Mouse (Mus musculus) embryonic facial prominence, embryonic 15.5 days (tissue): Measurements from ENCODE around the gene Fam160b1. TPM values are rescaled to one million over a fixed set of nuclear protein-coding genes. Genes with fewer than 3 reads are reported as not detected.

Source experiments
- ATAC-seq: fragments of 200-750 bp; cut with Nextera tagmentation; 2 replicates; pipeline ENCODE4 v1.8.0; 2017; ENCODE audit warnings: low read depth, moderate TSS enrichment; ENCODE audit not compliant: insufficient number of reproducible peaks, low FRiP score, low TSS enrichment
- H3K27ac ChIP-seq: fragments of 300-500 bp; sonication (generic); replicated peaks from 2 replicates; pipeline ENCODE4 v1.5.1; 2015; ENCODE audit warnings: mild to moderate bottlenecking, inconsistent platforms
- H3K27me3 ChIP-seq: fragments of 300-500 bp; sonication (generic); 2 replicates; pipeline ENCODE4 v1.6.1; 2015; ENCODE audit warnings: inconsistent platforms
- H3K36me3 ChIP-seq: fragments of 300-500 bp; sonication (generic); 2 replicates; pipeline ENCODE4 v1.6.1; 2015; ENCODE audit warnings: mild to moderate bottlenecking, inconsistent platforms
- H3K4me1 ChIP-seq: fragments of 300-500 bp; sonication (generic); 2 replicates; pipeline ENCODE4 v1.6.1; 2015; ENCODE audit warnings: inconsistent platforms
- H3K4me2 ChIP-seq: fragments of 300-500 bp; sonication (generic); replicated peaks from 2 replicates; pipeline ENCODE4 v1.6.1; 2015; ENCODE audit warnings: mild to moderate bottlenecking, inconsistent platforms
- H3K4me3 ChIP-seq: fragments of 300-500 bp; sonication (generic); replicated peaks from 2 replicates; pipeline ENCODE4 v1.5.1; 2015; ENCODE audit warnings: mild to moderate bottlenecking, inconsistent platforms
- H3K9ac ChIP-seq: fragments of 300-500 bp; sonication (generic); 2 replicates; pipeline ENCODE4 v1.6.1; 2015; ENCODE audit warnings: inconsistent platforms
- H3K9me3 ChIP-seq: fragments of 300-500 bp; sonication (generic); replicated peaks from 2 replicates; pipeline ENCODE4 v1.6.1; 2016; ENCODE audit warnings: inconsistent platforms
- WGBS: fragments of 180-500 bp; shearing (Covaris S2); methylation state at CpG from one replicate; pipeline ENCODE4 v1.1.7; 2015; 5-methylcytosine and 5-hydroxymethylcytosine counted together
- polyA plus RNA-seq: library from polyadenylated mRNA; unstranded; fragments of >200 nt; fragmentation: Nextera tagmentation; extraction: Ambion mirVana; gene quantifications from 2 replicates; pipeline ENCODE4 v1.2.1, GENCODE M21; 2015

Fam160b1 gene
- polyA plus RNA-seq, 1 experiment from 2014 or later = 16.3 TPM

- Histone ChIP-seq H3K4me1 (no peaks in the 10 kb centered on the region), H3K27me3 (no peaks in the 10 kb centered on the region), H3K36me3 (no peaks in the 10 kb centered on the region), H3K4me2 (no peak overlapping the region), H3K9me3 (no peaks in the 10 kb centered on the region), H3K9ac (no peak overlapping the region), H3K4me3 (no peak overlapping the region), H3K27ac (no peak overlapping the region)
- ATAC-seq = no peak
- 27% methylated on average over 7 of the region's 7 CpGs for WGBS
Measured at GRCm38 (mm10) chr19:57325748-57326300, 34.7 kb upstream of the Fam160b1 start.

GRCm38 (mm10) chr19:57327679-57328078 lies 32.8 kb upstream of the Fam160b1 start:
- Histone ChIP-seq H3K36me3 (no peaks in the 10 kb centered on the region), H3K9ac (no peak overlapping the region), H3K4me3 (no peak overlapping the region), H3K9me3 (no peaks in the 10 kb centered on the region), H3K4me2 (no peak overlapping the region), H3K27ac (no peak overlapping the region), H3K4me1 (no peaks in the 10 kb centered on the region), H3K27me3 (no peaks in the 10 kb centered on the region)
- no peak for ATAC-seq

DNA sequence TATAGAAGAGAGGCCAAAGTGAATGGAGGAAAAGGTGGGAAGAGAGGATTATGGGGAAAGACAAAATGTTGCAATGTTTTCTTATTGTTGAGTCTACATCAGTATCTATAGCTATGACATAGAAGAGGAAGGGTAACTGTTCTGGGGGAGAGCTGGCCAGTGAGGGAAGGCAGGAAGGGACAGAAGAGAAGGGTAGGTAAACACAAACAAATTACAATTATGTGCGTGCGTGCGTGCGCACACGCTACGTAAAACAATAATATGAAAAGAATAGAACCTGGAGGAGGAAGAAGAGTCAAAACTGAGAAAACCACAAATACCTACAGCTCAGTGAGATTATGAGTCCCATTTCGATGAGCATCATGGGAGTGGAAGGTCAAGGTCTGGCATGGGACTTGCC lies 32.2 kb upstream of the Fam160b1 start:
- no peak overlapping the region for H3K27ac ChIP-seq
- no peak overlapping the region for H3K9ac ChIP-seq
- H3K9me3 ChIP-seq = no peaks in the 10 kb centered on the region
- H3K36me3 ChIP-seq = no peaks in the 10 kb centered on the region
- 99% methylated on average over 7 of the region's 7 CpGs for WGBS
- H3K4me2 ChIP-seq = no peak overlapping the region
- H3K27me3 ChIP-seq = no peaks in the 10 kb centered on the region
- no peak for ATAC-seq
- H3K4me3 ChIP-seq = no peak overlapping the region
- no peaks in the 10 kb centered on the region for H3K4me1 ChIP-seq

- 59% methylated on average over 12 of the region's 12 CpGs for WGBS
Measured at GRCm38 (mm10) chr19:57328792-57329191, 31.7 kb upstream of the Fam160b1 start.

GRCm38 (mm10) chr19:57330309-57330708 lies 30.2 kb upstream of the Fam160b1 start:
- no peak overlapping the region for H3K4me3 ChIP-seq
- no peak for ATAC-seq
- H3K4me2 ChIP-seq = no peak overlapping the region
- H3K27ac ChIP-seq = no peak overlapping the region
- H3K27me3 ChIP-seq = no peaks in the 10 kb centered on the region
- no peaks in the 10 kb centered on the region for H3K36me3 ChIP-seq
- no peaks in the 10 kb centered on the region for H3K4me1 ChIP-seq
- no peaks in the 10 kb centered on the region for H3K9me3 ChIP-seq
- no peak overlapping the region for H3K9ac ChIP-seq
- 73% methylated on average over 11 of the region's 11 CpGs for WGBS

More at GRCm38 (mm10) chr19:57328792-57329191, 31.7 kb upstream of the Fam160b1 start:
- ATAC-seq = no peak
- Histone ChIP-seq H3K4me1 (no peaks in the 10 kb centered on the region), H3K4me3 (no peak overlapping the region), H3K9me3 (no peaks in the 10 kb centered on the region), H3K9ac (no peak overlapping the region), H3K4me2 (no peak overlapping the region), H3K27ac (no peak overlapping the region), H3K27me3 (no peaks in the 10 kb centered on the region), H3K36me3 (no peaks in the 10 kb centered on the region)

- WGBS = 81% methylated on average over 6 of the region's 6 CpGs
- Histone ChIP-seq H3K4me3 (no peak overlapping the region), H3K9ac (no peak overlapping the region), H3K36me3 (no peaks in the 10 kb centered on the region), H3K27ac (no peak overlapping the region), H3K4me2 (no peak overlapping the region), H3K9me3 (no peaks in the 10 kb centered on the region), H3K27me3 (no peaks in the 10 kb centered on the region), H3K4me1 (no peaks in the 10 kb centered on the region)
- no peak for ATAC-seq
Measured at GRCm38 (mm10) chr19:57331237-57331636, 29.2 kb upstream of the Fam160b1 start.

DNA sequence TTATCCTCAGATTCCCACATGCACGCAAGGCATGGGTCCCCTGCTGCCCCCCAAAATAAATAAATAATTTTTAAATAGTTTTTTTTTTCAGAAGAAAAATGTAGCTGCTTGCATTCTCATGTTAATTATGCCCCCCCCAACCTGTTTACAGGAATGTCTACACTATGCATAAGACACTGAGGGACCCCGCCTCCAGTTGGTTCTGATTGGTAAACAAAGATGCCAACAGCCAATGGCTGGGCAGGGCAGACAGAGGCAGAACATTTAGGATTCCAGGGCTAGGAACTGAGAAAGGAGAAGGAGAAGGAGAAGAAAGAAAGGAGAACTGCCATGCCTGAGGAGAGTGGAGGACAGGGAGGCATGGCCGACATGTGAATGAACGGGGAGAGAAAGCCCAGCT lies 27.1 kb upstream of the Fam160b1 start:
- WGBS = 89% methylated on average over 4 of the region's 4 CpGs
- no peak for ATAC-seq

GRCm38 (mm10) chr19:57335135-57335534 lies 25.3 kb upstream of the Fam160b1 start:
- no peaks in the 10 kb centered on the region for H3K4me1 ChIP-seq
- H3K4me2 ChIP-seq = no peak overlapping the region
- H3K9me3 ChIP-seq = no peaks in the 10 kb centered on the region
- no peaks in the 10 kb centered on the region for H3K36me3 ChIP-seq
- no peak overlapping the region for H3K27ac ChIP-seq
- WGBS = 48% methylated on average over 8 of the region's 8 CpGs
- no peak overlapping the region for H3K4me3 ChIP-seq
- H3K9ac ChIP-seq = no peak overlapping the region
- H3K27me3 ChIP-seq = no peaks in the 10 kb centered on the region
- ATAC-seq = no peak

More for the DNA sequence above, 27.1 kb upstream of the Fam160b1 start:
- Histone ChIP-seq H3K27ac (no peak overlapping the region), H3K27me3 (no peaks in the 10 kb centered on the region), H3K4me1 (no peaks in the 10 kb centered on the region), H3K4me3 (no peak overlapping the region), H3K9ac (no peak overlapping the region), H3K36me3 (no peaks in the 10 kb centered on the region), H3K9me3 (no peaks in the 10 kb centered on the region), H3K4me2 (no peak overlapping the region)

DNA sequence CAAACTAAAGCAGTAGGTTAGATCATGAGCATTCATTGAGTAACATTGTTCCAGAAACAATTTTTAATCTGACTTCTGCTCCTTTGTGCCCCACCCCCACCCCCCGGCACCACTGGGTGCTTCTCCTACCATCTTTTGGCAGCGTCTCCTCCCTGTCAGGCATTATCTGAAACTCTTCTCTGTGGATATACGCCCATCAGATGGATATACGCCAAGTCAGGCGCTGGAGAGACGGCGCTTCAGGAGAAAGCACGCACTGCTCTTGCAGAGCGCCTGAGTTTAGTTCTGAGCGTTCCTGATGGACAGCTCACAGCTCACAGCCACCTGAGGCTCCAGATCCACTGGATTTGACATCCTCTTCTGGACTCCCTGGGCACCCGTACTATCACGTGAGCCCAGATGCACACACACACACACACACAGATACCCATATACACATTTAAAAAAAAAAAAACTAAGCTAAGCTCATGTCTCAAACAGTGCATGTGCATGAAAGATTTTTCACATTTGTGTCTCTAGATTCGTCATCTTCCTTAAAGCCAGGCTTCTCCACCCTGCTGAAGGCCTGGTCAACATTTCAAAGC lies 21.1 kb upstream of the Fam160b1 start:
- H3K9ac ChIP-seq = no peak overlapping the region
- no peak overlapping the region for H3K4me3 ChIP-seq
- no peak for ATAC-seq
- H3K4me1 ChIP-seq = no peaks in the 10 kb centered on the region
- H3K27ac ChIP-seq = no peak overlapping the region
- H3K36me3 ChIP-seq = no peaks in the 10 kb centered on the region
- WGBS = 69% methylated on average over 13 of the region's 13 CpGs
- H3K27me3 ChIP-seq = no peaks in the 10 kb centered on the region
- H3K4me2 ChIP-seq = no peak overlapping the region
- H3K9me3 ChIP-seq = no peaks in the 10 kb centered on the region

DNA sequence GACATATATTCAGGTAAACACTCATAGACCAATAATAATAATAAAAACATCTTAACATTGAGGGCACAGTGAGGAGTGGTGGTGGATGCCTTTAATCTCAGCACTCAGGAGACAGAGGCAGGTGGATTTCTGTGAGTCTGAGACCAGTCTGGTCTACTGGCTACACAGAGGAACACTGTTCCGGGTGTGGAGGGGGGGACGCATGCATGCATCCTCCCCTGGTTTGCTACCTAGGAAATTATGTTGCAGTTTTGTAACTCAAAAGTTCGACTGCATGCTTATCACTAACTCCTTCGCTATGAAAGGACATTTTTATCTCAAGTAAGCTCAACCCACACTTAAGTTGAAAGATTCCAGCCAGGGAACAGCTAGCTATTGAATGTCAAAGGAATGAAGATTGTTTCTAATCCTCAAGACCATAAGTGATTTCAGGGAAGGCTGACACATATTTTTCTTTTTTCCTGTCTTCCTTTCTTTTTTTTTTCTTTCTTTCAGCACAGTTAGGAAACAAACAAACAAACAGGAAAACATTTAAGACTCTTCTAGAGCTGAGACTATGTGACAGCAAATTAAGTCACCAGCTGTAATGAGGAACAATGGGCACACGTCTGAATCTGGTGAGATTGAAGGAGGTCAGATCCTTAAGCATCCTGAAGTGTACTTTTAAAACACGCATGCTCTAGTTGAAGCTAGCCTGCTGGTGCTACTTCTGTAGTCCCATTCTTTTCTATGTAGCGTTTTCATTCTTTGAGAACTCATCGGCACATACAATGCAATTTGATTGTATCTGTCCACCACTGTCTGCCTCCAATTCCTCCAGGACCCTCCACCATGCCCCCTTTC lies 19.4 kb upstream of the Fam160b1 start:
- Histone ChIP-seq H3K9ac (no peak overlapping the region), H3K27ac (no peak overlapping the region), H3K4me1 (no peaks in the 10 kb centered on the region), H3K4me3 (no peak overlapping the region), H3K9me3 (0 out of 2 replicates have a peak, but pooled peaks cover 1% of the 10 kb centered on the region), H3K27me3 (no peaks in the 10 kb centered on the region), H3K4me2 (no peak overlapping the region), H3K36me3 (no peaks in the 10 kb centered on the region)
- ATAC-seq = no peak
- 71% methylated on average over 8 of the region's 8 CpGs for WGBS

GRCm38 (mm10) chr19:57343860-57344259 lies 16.6 kb upstream of the Fam160b1 start:
- WGBS = 78% methylated on average over 5 of the region's 5 CpGs
- no peaks in the 10 kb centered on the region for H3K36me3 ChIP-seq
- H3K4me3 ChIP-seq = no peak overlapping the region
- ATAC-seq = no peak
- no peaks in the 10 kb centered on the region for H3K27me3 ChIP-seq
- no peak overlapping the region for H3K9ac ChIP-seq
- no peak overlapping the region for H3K4me2 ChIP-seq
- H3K9me3 ChIP-seq = 0 out of 2 replicates have a peak, but pooled peaks cover 5% of the 10 kb centered on the region
- no peaks in the 10 kb centered on the region for H3K4me1 ChIP-seq
- H3K27ac ChIP-seq = no peak overlapping the region
